Mouse (Mus musculus): ENCODE measurements around the gene Tecr.

GRCm38 (mm10) chr8:83576516-83576895 is 31.3 kb downstream of the Tecr start:
- no peak for TF ChIP-seq CTCF (IDR thresholded peaks at IDR 0.05; ENCODE audit: borderline replicate concordance, extremely low read depth, insufficient read depth, insufficient read length)
- no peak for TF ChIP-seq POLR2A (IDR thresholded peaks at IDR 0.05; ENCODE audit: borderline replicate concordance, extremely low read depth, insufficient read depth, insufficient read length, poor library complexity, severe bottlenecking)

All from brain, embryonic 14.5 days (tissue).